Mouse (Mus musculus): ENCODE data around the gene Sp2.

DNA sequence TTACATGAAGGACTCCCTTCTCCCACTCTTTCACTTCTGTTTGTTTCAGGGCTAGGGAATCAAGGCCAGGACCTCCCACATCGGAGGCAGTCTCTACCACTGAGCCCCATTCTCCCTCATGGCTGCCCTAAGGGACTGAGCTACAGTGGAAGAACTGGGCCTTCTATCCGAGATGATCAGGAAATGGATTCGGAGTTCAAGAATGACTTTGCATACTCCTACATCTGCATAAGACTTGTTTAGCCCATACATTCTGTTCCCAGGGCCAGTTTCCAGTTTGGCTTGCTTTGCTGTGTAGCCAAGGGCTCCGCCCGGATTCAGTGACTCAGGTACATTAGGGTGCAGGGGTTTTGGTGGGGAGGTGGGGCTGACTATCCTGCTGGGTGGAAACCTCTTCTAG, 2.7 kb downstream of the Sp2 start:
- TF ChIP-seq EP300 (IDR thresholded peaks at IDR 0.05; ENCODE audit: low read depth) (no peak), CTCF (IDR thresholded peaks at IDR 0.05; ENCODE audit: low read depth) (no peak)

All from liver, embryonic 14.5 days (tissue).